Mouse (Mus musculus) large intestine, adult 2 months (tissue): ENCODE data around the gene Nedd8. TPM values are rescaled to one million over a fixed set of nuclear protein-coding genes. Genes with fewer than 3 reads are reported as not detected.

ENCODE experiments used
- DNase-seq: peaks from one replicate; pipeline ENCODE4 v3.0.0-alpha.2; 2012; ENCODE audit warnings: low read depth, low spot score
- WGBS: fragments of 180-500 bp; shearing (Covaris S2); methylation state at CpG from one replicate; pipeline ENCODE4 v1.1.7; 2018; 5-methylcytosine and 5-hydroxymethylcytosine counted together
- polyA plus RNA-seq: library from polyadenylated mRNA; depleted of rRNA; stranded (reverse); fragments of >200 nt; gene quantifications from 2 replicates; pipeline ENCODE4 v1.2.3, GENCODE M21; 2012; rRNA removed

Gene Nedd8
- 329 and 342 TPM in 2 replicates for polyA plus RNA-seq

- DNase-seq = peak; percentile 86
- under 1% methylated on average over 38 of the region's 38 CpGs for WGBS
These were observed at the start of gene Nedd8, which contains the start of gene Gmpr2 for GRCm38 (mm10) chr14:55671833-55672740. Gene Nedd8, minus strand, starts transcription at chr14:55672124. Gene Gmpr2, plus strand, starts transcription at chr14:55671941.

- no peak for DNase-seq
- 84% methylated on average over 6 of the region's 6 CpGs for WGBS
These were observed 49.2 kb upstream of the Nedd8 start for GRCm38 (mm10) chr14:55721076-55721475.

- 94% methylated on average over 12 of the region's 12 CpGs for WGBS
- no peak for DNase-seq
These were observed 48.7 kb upstream of the Nedd8 start for GRCm38 (mm10) chr14:55720666-55721065.

- DNase-seq = no peak
- 92% methylated on average over 6 of the region's 6 CpGs for WGBS
These were observed 47.8 kb upstream of the Nedd8 start for GRCm38 (mm10) chr14:55719737-55720136.

- WGBS = 86% methylated on average over 8 of the region's 8 CpGs
These were observed 45.0 kb upstream of the Nedd8 start for GRCm38 (mm10) chr14:55716884-55717283.

GRCm38 (mm10) chr14:55716271-55716670 is 44.3 kb upstream of the Nedd8 start:
- no peak for DNase-seq
- 96% methylated on average over 6 of the region's 6 CpGs for WGBS

More at GRCm38 (mm10) chr14:55716884-55717283, 45.0 kb upstream of the Nedd8 start:
- no peak for DNase-seq

GRCm38 (mm10) chr14:55714893-55715292 is 43.0 kb upstream of the Nedd8 start:
- no peak for DNase-seq
- WGBS = 18% methylated on average over 6 of the region's 6 CpGs

GRCm38 (mm10) chr14:55713729-55714122 is 41.8 kb upstream of the Nedd8 start, which contains the start of gene Tgm1:
Gene Tgm1, minus strand, starts transcription at chr14:55713926.
- 45% methylated on average over 4 of the region's 4 CpGs for WGBS
- no peak for DNase-seq

- 10% methylated on average over 25 of the region's 25 CpGs for WGBS
These were observed 41.2 kb upstream of the Nedd8 start for GRCm38 (mm10) chr14:55713007-55713728.

GRCm38 (mm10) chr14:55711786-55712185 is 39.9 kb upstream of the Nedd8 start:
- no peak for DNase-seq
- WGBS = 82% methylated on average over 7 of the region's 7 CpGs

More at GRCm38 (mm10) chr14:55713007-55713728, 41.2 kb upstream of the Nedd8 start:
- no peak for DNase-seq

GRCm38 (mm10) chr14:55709509-55709908 is 37.6 kb upstream of the Nedd8 start:
- 77% methylated on average over 4 of the region's 4 CpGs for WGBS
- no peak for DNase-seq

- WGBS = 91% methylated on average over 5 of the region's 5 CpGs
These were observed 35.5 kb upstream of the Nedd8 start for GRCm38 (mm10) chr14:55707397-55707796.

GRCm38 (mm10) chr14:55706051-55706600 is 34.2 kb upstream of the Nedd8 start:
- WGBS = 89% methylated on average over 8 of the region's 8 CpGs
- no peak for DNase-seq

More at GRCm38 (mm10) chr14:55707397-55707796, 35.5 kb upstream of the Nedd8 start:
- no peak for DNase-seq

- no peak for DNase-seq
- 40% methylated on average over 6 of the region's 6 CpGs for WGBS
These were observed 30.8 kb upstream of the Nedd8 start for GRCm38 (mm10) chr14:55702761-55703160.

- 59% methylated on average over 9 of the region's 9 CpGs for WGBS
- DNase-seq = no peak
These were observed 29.2 kb upstream of the Nedd8 start for GRCm38 (mm10) chr14:55701131-55701530.

GRCm38 (mm10) chr14:55697226-55697625 is 25.3 kb upstream of the Nedd8 start:
- 73% methylated on average over 4 of the region's 4 CpGs for WGBS
- DNase-seq = no peak

GRCm38 (mm10) chr14:55689433-55689832 is 17.5 kb upstream of the Nedd8 start:
- WGBS = 52% methylated on average over 10 of the region's 10 CpGs
- DNase-seq = no peak

GRCm38 (mm10) chr14:55682118-55682493 is 10.2 kb upstream of the Nedd8 start:
- 2% methylated on average over 3 of the region's 3 CpGs for WGBS
- DNase-seq = no peak

- DNase-seq = peak; percentile 87
- under 1% methylated on average over 66 of the region's 66 CpGs for WGBS
These were observed 9.5 kb upstream of the Nedd8 start, which contains the start of gene Tinf2 for GRCm38 (mm10) chr14:55681160-55682117. Gene Tinf2, minus strand, starts transcription at chr14:55681820.
